In genomic region chr9:60324716-60325115, GRCm38 (mm10) we compare ENCODE assay signal across 21 mouse cellular contexts.
"Had no signal": no experiment of that assay in that cellular context is flagged by ENCODE, and none has a peak within 500 bp of the region (broad histone marks: within the 10 kb centered on the region; RNA-seq: fewer than 3 reads in every experiment).

No protein-coding gene starts in this region.

- ATAC-seq: lung, postnatal 0 days; midbrain, embryonic 15.5 days had no signal

- H3K4me1 ChIP-seq: liver, embryonic 13.5 days; midbrain, embryonic 12.5 days; midbrain, embryonic 15.5 days; neural tube, embryonic 12.5 days; neural tube, embryonic 15.5 days had no signal

- H3K9me3 ChIP-seq: limb, embryonic 10.5 days; limb, embryonic 13.5 days; liver, embryonic 13.5 days; midbrain, embryonic 12.5 days; midbrain, embryonic 15.5 days; neural tube, embryonic 12.5 days; neural tube, embryonic 15.5 days; stomach, embryonic 15.5 days had no signal

- DNase-seq: kidney, adult 18-20 months; kidney, postnatal 25 days; layer of hippocampus, adult 9-11 months; liver; liver, embryonic 13.5 days; lung, embryonic 14.5 days; right cerebral cortex, adult 18-20 months; right cerebral cortex, postnatal 14 days; spleen, adult 18-20 months; thymus, adult 18-20 months; thymus, postnatal 36 days had no signal

- H3K9ac ChIP-seq: limb, embryonic 13.5 days; liver, embryonic 13.5 days; lung, embryonic 14.5 days; midbrain, embryonic 12.5 days; midbrain, embryonic 15.5 days; neural tube, embryonic 12.5 days; neural tube, embryonic 15.5 days; stomach, embryonic 15.5 days had no signal

- H3K36me3 ChIP-seq: limb, embryonic 10.5 days; limb, embryonic 13.5 days; liver, embryonic 13.5 days; midbrain, embryonic 12.5 days; midbrain, embryonic 15.5 days; neural tube, embryonic 12.5 days; neural tube, embryonic 15.5 days; stomach, embryonic 15.5 days had no signal

- H3K27ac ChIP-seq: layer of hippocampus, adult 2 months; limb, embryonic 10.5 days; limb, embryonic 13.5 days; liver, embryonic 13.5 days; macrophage; midbrain, embryonic 12.5 days; midbrain, embryonic 15.5 days; neural tube, embryonic 12.5 days; neural tube, embryonic 15.5 days; stomach, embryonic 15.5 days had no signal

- H3K4me2 ChIP-seq: limb, embryonic 13.5 days; liver, embryonic 13.5 days; lung, embryonic 14.5 days; midbrain, embryonic 12.5 days; midbrain, embryonic 15.5 days; neural tube, embryonic 12.5 days; neural tube, embryonic 15.5 days; stomach, embryonic 15.5 days had no signal

- H3K27me3 ChIP-seq: limb, embryonic 13.5 days; liver, embryonic 13.5 days; midbrain, embryonic 12.5 days; midbrain, embryonic 15.5 days; neural tube, embryonic 12.5 days; neural tube, embryonic 15.5 days; stomach, embryonic 15.5 days had no signal

- H3K4me3 ChIP-seq: layer of hippocampus, adult 2 months; limb, embryonic 10.5 days; limb, embryonic 13.5 days; liver, embryonic 13.5 days; midbrain, embryonic 12.5 days; midbrain, embryonic 15.5 days; neural tube, embryonic 12.5 days; neural tube, embryonic 15.5 days; stomach, embryonic 15.5 days had no signal
